In genomic region chr2:119674525-119675214, GRCm38 (mm10) we compare ENCODE assay signal across 8 mouse cellular contexts. TPM values are rescaled to one million over a fixed set of nuclear protein-coding genes. Genes with fewer than 3 reads are reported as not detected.
DNase-seq lines count a peak whose midpoint lies in the region; ATAC-seq lines count a peak whose summit lies in the region.

Rtf1 (plus strand) TSS chr2:119675068.

- no peaks in the 10 kb centered on the region for H3K27me3 ChIP-seq in hindbrain, embryonic 12.5 days

- H3K9me3 ChIP-seq in hindbrain, embryonic 12.5 days (replicated peaks), result no peaks in the 10 kb centered on the region

- WGBS in hindbrain, embryonic 12.5 days, result under 1% methylated on average over 47 of the region's 58 CpGs

- peaks cover 17% of the 10 kb centered on the region for H3K4me1 ChIP-seq in hindbrain, embryonic 12.5 days

- peak within 1 kb of the TSS; percentile 77 for H3K27ac ChIP-seq in hindbrain, embryonic 12.5 days

- H3K36me3 ChIP-seq in hindbrain, embryonic 12.5 days, result no peaks in the 10 kb centered on the region

- H3K9ac ChIP-seq in hindbrain, embryonic 12.5 days, result peak within 1 kb of the TSS; percentile 98

- H3K4me3 ChIP-seq in hindbrain, embryonic 12.5 days, result peak within 1 kb of the TSS; percentile 99

- DNase-seq in MN1 (ENCODE audit: low spot score), result peak; percentile 90
- DNase-seq in cerebellum, adult 9-10 months, result peak; percentile 90
- DNase-seq in frontal cortex, adult 2 months (ENCODE audit: extremely low spot score in 1 of 2, low spot score in 1 of 2), result peak; percentile 65 to 94
- peak; percentile 93 for DNase-seq in layer of hippocampus, postnatal 14 days (ENCODE audit: low spot score in 2 of 2)
- peak; percentile 99 for DNase-seq in lung, postnatal 14 days
- DNase-seq in retina, adult 2 months (ENCODE audit: low read depth, low spot score), result peak; percentile 79
- peak; percentile 96 to 98 for DNase-seq in thymus, postnatal 36 days

- H3K4me2 ChIP-seq in hindbrain, embryonic 12.5 days (replicated peaks), result peak within 1 kb of the TSS; percentile 89

- peak; percentile 95 for ATAC-seq in hindbrain, embryonic 12.5 days (ENCODE audit: low FRiP score)

RNA-seq across cellular contexts. Expression of gene Rtf1, which starts in this region (rescaled TPM):
- polyA plus RNA-seq in frontal cortex, adult 2 months (2012; rRNA removed), result 41.0 and 41.8 TPM in 2 replicates
- 77.8 and 78.3 TPM in 2 replicates for polyA plus RNA-seq in hindbrain, embryonic 12.5 days (2016; fragmentation: Nextera tagmentation; extraction: Ambion mirVana)
- total RNA-seq in layer of hippocampus, postnatal 14 days (2021), result 10 to 100 TPM; 58.0 to 59.9 TPM

Comparison
In these comparisons a context has a peak if more than half of its experiments do, and no peak if none do; other contexts are left out.
1. Peak in every context shown above with its lines: DNase-seq, ATAC-seq, H3K4me3 ChIP-seq and H3K27ac ChIP-seq.